Mouse (Mus musculus): ENCODE results near the gene Cts7. TPM values are rescaled to one million over a fixed set of nuclear protein-coding genes. Genes with fewer than 3 reads are reported as not detected.

Gene Cts7
- not detected in 2 replicates for polyA plus RNA-seq (2021; fragmentation: Nextera tagmentation)
- long read RNA-seq, experiment 1 = 0 reads
- long read RNA-seq, experiment 2 = 0 reads

DNA sequence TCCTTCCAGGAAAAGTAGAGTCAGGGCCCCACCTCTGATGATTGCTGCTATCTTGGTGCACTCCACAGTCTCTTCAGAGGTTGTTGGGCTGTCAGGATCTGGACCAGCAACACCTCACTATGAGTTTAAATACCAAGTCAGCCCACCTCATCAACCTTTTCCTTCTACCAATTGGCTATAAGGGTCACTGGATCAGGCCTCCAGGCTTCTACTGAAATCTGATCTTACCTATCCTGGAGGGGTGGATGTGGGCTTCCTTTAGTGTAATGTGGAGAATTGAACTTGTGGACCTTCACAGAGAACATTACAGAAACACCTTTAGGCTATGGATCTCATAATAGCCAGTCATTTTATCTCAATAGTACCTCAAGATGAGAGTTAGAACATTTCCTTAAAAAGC is at the start of gene Cts7:
TSS of gene Cts7 (minus strand) at position 101 of the 400 bp plus-strand sequence.

Small RNA genes within 50 kb of the gene (microRNA-seq; reads per million reads assigned to microRNA genes)
- gene Gm27704 = not detected

Other genes with a start within 250 kb of the Cts7 start
- not detected in 2 replicates for gene Ctsr, start 193.9 kb downstream of the Cts7 start, polyA plus RNA-seq (2021; fragmentation: Nextera tagmentation)
- not detected in 2 replicates for gene Cts6, start 154.8 kb downstream of the Cts7 start, polyA plus RNA-seq (2021; fragmentation: Nextera tagmentation)
- gene Cts8, start 102.8 kb downstream of the Cts7 start, polyA plus RNA-seq (2021; fragmentation: Nextera tagmentation) = not detected in 2 replicates
- gene Gm49398, start 69.4 kb downstream of the Cts7 start, polyA plus RNA-seq (2021; fragmentation: Nextera tagmentation) = not detected in 2 replicates
- gene Ctsm, start 183.6 kb upstream of the Cts7 start, polyA plus RNA-seq (2021; fragmentation: Nextera tagmentation) = not detected in 2 replicates
- not detected in 2 replicates for gene Gm49352, start 210.0 kb upstream of the Cts7 start, polyA plus RNA-seq (2021; fragmentation: Nextera tagmentation)
- not detected in 2 replicates for gene Cts3, start 211.9 kb upstream of the Cts7 start, polyA plus RNA-seq (2021; fragmentation: Nextera tagmentation)

Measured in layer of hippocampus, adult 6 months (tissue).